Mouse (Mus musculus) layer of hippocampus, adult 9-10 months (tissue): ENCODE results near the gene Strn3.
"Not testable (repeated sequence)": the region's sequence is repeated elsewhere in the genome, so short reads cannot be mapped to it uniquely, and the experiment has no call there.

ENCODE experiments used
- DNase-seq: peaks from one replicate; pipeline ENCODE4 v3.0.0; 2022; ENCODE audit warnings: low spot score

Gene Strn3

GRCm38 (mm10) chr12:51693419-51693818 is 1.7 kb upstream of the Strn3 start:
- DNase-seq: no peak

- DNase-seq: not testable (repeated sequence)
Measured at GRCm38 (mm10) chr12:51692870-51693269, 1.2 kb upstream of the Strn3 start.

GRCm38 (mm10) chr12:51690893-51691844 is 528 bp downstream of the Strn3 start, which contains the start of gene Ap4s1:
Gene Ap4s1, plus strand, starts transcription at chr12:51691033.
- DNase-seq: no peak

GRCm38 (mm10) chr12:51688546-51688945 is 3.2 kb downstream of the Strn3 start:
- DNase-seq: no peak

GRCm38 (mm10) chr12:51678844-51679243 is 12.9 kb downstream of the Strn3 start:
- no peak for DNase-seq

- no peak for DNase-seq
Measured at GRCm38 (mm10) chr12:51676442-51676841, 15.3 kb downstream of the Strn3 start.

GRCm38 (mm10) chr12:51673270-51673669 is 18.4 kb downstream of the Strn3 start:
- no peak for DNase-seq

- no peak for DNase-seq
Measured at GRCm38 (mm10) chr12:51671231-51671891, 20.3 kb downstream of the Strn3 start.

- DNase-seq: no peak
Measured at GRCm38 (mm10) chr12:51666708-51667430, 24.8 kb downstream of the Strn3 start.

GRCm38 (mm10) chr12:51663908-51664307 is 27.8 kb downstream of the Strn3 start:
- no peak for DNase-seq

GRCm38 (mm10) chr12:51663011-51663410 is 28.7 kb downstream of the Strn3 start:
- DNase-seq: no peak

GRCm38 (mm10) chr12:51655944-51656465 is 35.7 kb downstream of the Strn3 start:
- DNase-seq: no peak

- not testable (repeated sequence) for DNase-seq
Measured at GRCm38 (mm10) chr12:51649401-51649800, 42.3 kb downstream of the Strn3 start.

GRCm38 (mm10) chr12:51641871-51642270 is 49.8 kb downstream of the Strn3 start:
- no peak for DNase-seq

- no peak for DNase-seq
Measured at GRCm38 (mm10) chr12:51636689-51637470, 54.8 kb downstream of the Strn3 start.

- no peak for DNase-seq
Measured at GRCm38 (mm10) chr12:51636260-51636659, 55.4 kb downstream of the Strn3 start.

GRCm38 (mm10) chr12:51633481-51633880 is 58.2 kb downstream of the Strn3 start:
- DNase-seq: no peak

- no peak for DNase-seq
Measured at GRCm38 (mm10) chr12:51623366-51623694, 68.4 kb downstream of the Strn3 start.

GRCm38 (mm10) chr12:51622670-51623365 is 68.9 kb downstream of the Strn3 start:
- DNase-seq: no peak

- no peak for DNase-seq
Measured at GRCm38 (mm10) chr12:51621161-51621560, 70.5 kb downstream of the Strn3 start.

- no peak for DNase-seq
Measured at GRCm38 (mm10) chr12:51620572-51620971, 71.1 kb downstream of the Strn3 start.
